10 mouse cellular contexts compared by ENCODE assay signal in the genomic region with DNA sequence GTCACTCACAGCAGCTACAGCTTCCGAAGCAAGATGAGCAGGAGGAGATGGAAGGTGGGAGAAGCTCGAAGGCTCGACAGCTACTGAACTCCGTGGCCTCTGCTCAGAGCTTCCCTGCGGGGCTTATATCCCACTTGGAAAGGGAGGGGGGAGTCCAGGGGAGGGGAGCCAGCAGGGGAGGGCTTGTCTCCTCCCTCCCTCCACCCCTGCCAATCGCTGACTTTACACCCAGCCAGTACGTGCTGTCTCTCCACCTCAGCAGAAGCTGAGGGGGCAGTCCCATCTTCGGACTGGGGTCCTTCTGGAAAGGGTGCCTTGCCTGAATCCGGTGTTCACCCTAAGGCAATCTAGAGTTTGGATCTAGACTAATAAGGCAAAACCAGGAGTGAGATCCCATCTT. TPM values are rescaled to one million over a fixed set of nuclear protein-coding genes. Genes with fewer than 3 reads are reported as not detected.
DNase-seq lines count a peak whose midpoint lies in the region; ATAC-seq and TF ChIP-seq lines count a peak whose summit lies in the region.
"Had no signal": no experiment of that assay in that cellular context is flagged by ENCODE, and none has a peak within 500 bp of the region (broad histone marks: within the 10 kb centered on the region; RNA-seq: fewer than 3 reads in every experiment).

A gene (minus strand): TSS at position 101 of the 400 bp plus-strand sequence.

- H3K9me3 ChIP-seq in kidney, embryonic 15.5 days (replicated peaks) = no peaks in the 10 kb centered on the region
- no peaks in the 10 kb centered on the region for H3K9me3 ChIP-seq in E14TG2a.4 (ENCODE audit: low read length)
- H3K9me3 ChIP-seq in ES-Bruce4 (replicated peaks; ENCODE audit: control insufficient read depth, insufficient read depth, low read length, poor library complexity, severe bottlenecking) = no peaks in the 10 kb centered on the region
- H3K9me3 ChIP-seq: neural tube, embryonic 13.5 days had no signal

- peak within 1 kb of the TSS; percentile 47 for H3K4me2 ChIP-seq in kidney, embryonic 15.5 days
- H3K4me2 ChIP-seq: neural tube, embryonic 13.5 days had no signal

- peaks cover 10% of the 10 kb centered on the region; the same call in 1 of the 2 replicates for H3K4me1 ChIP-seq in kidney, embryonic 15.5 days
- H3K4me1 ChIP-seq in E14TG2a.4 (replicated peaks; ENCODE audit: low read depth, low read length) = peaks cover 19% of the 10 kb centered on the region
- H3K4me1 ChIP-seq in ES-Bruce4 (ENCODE audit: control insufficient read depth, insufficient read depth, low read length) = no peaks in the 10 kb centered on the region

- no peak for TF ChIP-seq EP300 in ES-Bruce4 (IDR thresholded peaks at IDR 0.05; ENCODE audit: insufficient read depth, low read depth, low read length)

- peaks cover 74% of the 10 kb centered on the region for H3K27me3 ChIP-seq in kidney, embryonic 15.5 days
- H3K27me3 ChIP-seq in E14TG2a.4 (ENCODE audit: insufficient read depth, low read length) = peaks cover 72% of the 10 kb centered on the region
- no peaks in the 10 kb centered on the region for H3K27me3 ChIP-seq in ES-Bruce4 (ENCODE audit: control insufficient read depth, insufficient read depth, low read length, poor library complexity, severe bottlenecking)

- no peak for TF ChIP-seq CTCF in E14TG2a.4 (conservative IDR thresholded peaks at IDR 0.05; ENCODE audit: low read length)
- no peak for TF ChIP-seq CTCF in ES-Bruce4 (IDR thresholded peaks at IDR 0.05; ENCODE audit: low read depth, low read length)

- DNase-seq in kidney, adult 8-10 months = no peak
- DNase-seq in large intestine, adult 2 months (ENCODE audit: low read depth, low spot score) = no peak
- DNase-seq in ovary, postnatal 10 days (ENCODE audit: low spot score) = no peak
- no peak for DNase-seq in embryo, embryonic 10.5 days (ENCODE audit: low spot score)
- DNase-seq: heart, adult 2 months had no signal

- no peaks in the 10 kb centered on the region for H3K36me3 ChIP-seq in kidney, embryonic 15.5 days
- no peaks in the 10 kb centered on the region for H3K36me3 ChIP-seq in E14TG2a.4 (ENCODE audit: insufficient read depth, low read length)
- no peaks in the 10 kb centered on the region for H3K36me3 ChIP-seq in ES-Bruce4 (ENCODE audit: control insufficient read depth, insufficient read depth, low read length, poor library complexity, severe bottlenecking)
- H3K36me3 ChIP-seq: neural tube, embryonic 13.5 days had no signal

- H3K27ac ChIP-seq in kidney, embryonic 15.5 days = no peak within 1 kb of the TSS
- H3K27ac ChIP-seq in ES-Bruce4 (ENCODE audit: insufficient read depth, low read length) = no peak within 1 kb of the TSS
- H3K27ac ChIP-seq: heart, adult 2 months; macrophage; neural tube, embryonic 13.5 days had no signal

- no peak for ATAC-seq in kidney, embryonic 15.5 days (replicated peaks; ENCODE audit: low FRiP score)

- no peak within 1 kb of the TSS for H3K9ac ChIP-seq in kidney, embryonic 15.5 days
- H3K9ac ChIP-seq in ES-Bruce4 (ENCODE audit: low read depth, poor library complexity, severe bottlenecking) = 0 out of 2 replicates have a peak within 1 kb of the TSS, but pooled peaks have one; percentile 15
- H3K9ac ChIP-seq: neural tube, embryonic 13.5 days had no signal

- peak within 1 kb of the TSS; percentile 23 for H3K4me3 ChIP-seq in kidney, embryonic 15.5 days (replicated peaks)
- H3K4me3 ChIP-seq in E14TG2a.4 (replicated peaks; ENCODE audit: low read length) (peak within 1 kb of the TSS; percentile 72), ES-Bruce4 (ENCODE audit: low read depth, low read length) (peak within 1 kb of the TSS; percentile 37)
- H3K4me3 ChIP-seq: heart, adult 2 months; neural tube, embryonic 13.5 days had no signal

- WGBS in kidney, embryonic 15.5 days = 9% methylated on average over 9 of the region's 9 CpGs
- 9% methylated on average over 9 of the region's 9 CpGs for whole genome bisulfite sequencing in large intestine, adult 2 months

- no peak for TF ChIP-seq POLR2A in ES-Bruce4 (IDR thresholded peaks at IDR 0.05; ENCODE audit: insufficient read depth, low read length)

RNA-seq across cellular contexts. Expression of the gene that starts here (rescaled TPM):
- 3.6 TPM in 1 of 2 replicates, not detected in the other for polyA plus RNA-seq in kidney, embryonic 15.5 days (2015; fragmentation: Nextera tagmentation; extraction: Ambion mirVana)
- polyA plus RNA-seq in ES-Bruce4 (2011; ENCODE audit: insufficient read depth, insufficient read length, low read depth, missing spikeins) = not detected in 2 replicates
- 224 and 536 TPM in 2 replicates for polyA plus RNA-seq in large intestine, adult 2 months (2012; rRNA removed)
- polyA plus RNA-seq: heart, adult 2 months; macrophage; neural tube, embryonic 13.5 days had no signal

Comparison
In these comparisons a context has a peak if more than half of its experiments do, and no peak if none do; other contexts are left out.
1. RNA of the gene that starts here (polyA plus RNA-seq): 224 to 536 TPM in large intestine, adult 2 months; 3.6 TPM in kidney, embryonic 15.5 days and not detected in ES-Bruce4; every median in the first group is over 10 times any median in the second.
2. Peak in every context shown above with its lines, with median percentiles within 50 percentile points of each other: H3K4me3 ChIP-seq.